Mouse (Mus musculus): Measurements from ENCODE around the gene Rpl13a.

Rpl13a gene

GRCm38 (mm10) chr7:45128624-45129246 is at the start of gene Rpl13a:
Gene Rpl13a, minus strand, starts transcription at chr7:45128761.
- peak; percentile 98 for DNase-seq

GRCm38 (mm10) chr7:45176356-45176755 is 47.8 kb upstream of the Rpl13a start:
- DNase-seq, result no peak

GRCm38 (mm10) chr7:45175929-45176328 is 47.4 kb upstream of the Rpl13a start:
- no peak for DNase-seq

GRCm38 (mm10) chr7:45175398-45175797 is 46.8 kb upstream of the Rpl13a start:
- no peak for DNase-seq

- DNase-seq, result no peak
These were observed 46.2 kb upstream of the Rpl13a start for GRCm38 (mm10) chr7:45174567-45175280.

GRCm38 (mm10) chr7:45173772-45174171 is 45.2 kb upstream of the Rpl13a start:
- DNase-seq, result peak; percentile 43

GRCm38 (mm10) chr7:45172974-45173373 is 44.4 kb upstream of the Rpl13a start:
- DNase-seq, result peak; percentile 63

- no peak for DNase-seq
These were observed 40.9 kb upstream of the Rpl13a start for GRCm38 (mm10) chr7:45169495-45169894.

- no peak for DNase-seq
These were observed 40.1 kb upstream of the Rpl13a start for GRCm38 (mm10) chr7:45168656-45169055.

GRCm38 (mm10) chr7:45167761-45168445 is 39.3 kb upstream of the Rpl13a start:
- DNase-seq, result no peak

- no peak for DNase-seq
These were observed 38.4 kb upstream of the Rpl13a start for GRCm38 (mm10) chr7:45166950-45167401.

GRCm38 (mm10) chr7:45165701-45166100 is 37.1 kb upstream of the Rpl13a start:
- DNase-seq, result no peak

GRCm38 (mm10) chr7:45164833-45165232 is 36.3 kb upstream of the Rpl13a start:
- no peak for DNase-seq

- DNase-seq, result peak; percentile 39
These were observed 35.4 kb upstream of the Rpl13a start, which contains the start of gene Slc17a7 for GRCm38 (mm10) chr7:45163735-45164490. Gene Slc17a7, plus strand, starts transcription at chr7:45163949.

GRCm38 (mm10) chr7:45162996-45163615 is 34.5 kb upstream of the Rpl13a start:
- no peak for DNase-seq

GRCm38 (mm10) chr7:45162551-45162950 is 34.0 kb upstream of the Rpl13a start:
- DNase-seq, result no peak

- peak; percentile 95 for DNase-seq
These were observed 33.3 kb upstream of the Rpl13a start for GRCm38 (mm10) chr7:45161612-45162473.

GRCm38 (mm10) chr7:45160866-45161265 is 32.3 kb upstream of the Rpl13a start:
- DNase-seq, result no peak

GRCm38 (mm10) chr7:45160316-45160800 is 31.8 kb upstream of the Rpl13a start:
- no peak for DNase-seq

GRCm38 (mm10) chr7:45158991-45159390 is 30.4 kb upstream of the Rpl13a start:
- no peak for DNase-seq

GRCm38 (mm10) chr7:45157459-45157858 is 28.9 kb upstream of the Rpl13a start:
- no peak for DNase-seq
